Mouse (Mus musculus) forebrain, embryonic 11.5 days (tissue): ENCODE results near the gene Sephs2. TPM values are rescaled to one million over a fixed set of nuclear protein-coding genes. Genes with fewer than 3 reads are reported as not detected.

ENCODE experiments used
- ATAC-seq: fragments of 200-750 bp; cut with Nextera tagmentation; replicated peaks from 2 replicates; pipeline ENCODE4 v1.8.0; 2017; ENCODE audit warnings: moderate TSS enrichment; ENCODE audit not compliant: low FRiP score
- DNase-seq: peaks from one replicate; pipeline ENCODE4 v3.0.0-alpha.2; 2017; ENCODE audit warnings: low spot score
- H3K27ac ChIP-seq: fragments of 300-500 bp; sonication (generic); 2 replicates; pipeline ENCODE4 v1.5.1; 2014; ENCODE audit warnings: low read depth, low read length
- H3K27me3 ChIP-seq: fragments of 300-500 bp; sonication (generic); 2 replicates; pipeline ENCODE4 v1.6.1; 2014; ENCODE audit warnings: mild to moderate bottlenecking, low read length, mixed read lengths; ENCODE audit not compliant: control insufficient read depth, insufficient read depth
- H3K36me3 ChIP-seq: fragments of 300-500 bp; sonication (generic); 2 replicates; pipeline ENCODE4 v1.6.1; 2014; ENCODE audit warnings: mild to moderate bottlenecking, low read length, moderate library complexity, mixed read lengths; ENCODE audit not compliant: control insufficient read depth, insufficient read depth
- H3K4me1 ChIP-seq: fragments of 300-500 bp; sonication (generic); replicated peaks from 2 replicates; pipeline ENCODE4 v1.6.1; 2014; ENCODE audit warnings: low read length, mixed read lengths; ENCODE audit not compliant: control insufficient read depth, insufficient read depth
- H3K4me2 ChIP-seq: fragments of 300-500 bp; sonication (generic); 2 replicates; pipeline ENCODE4 v1.6.1; 2014; ENCODE audit warnings: low read depth, mild to moderate bottlenecking, low read length, moderate library complexity, mixed read lengths; ENCODE audit not compliant: severe bottlenecking
- H3K4me3 ChIP-seq: fragments of 300-500 bp; sonication (generic); 2 replicates; pipeline ENCODE4 v1.5.1; 2014; ENCODE audit warnings: low read depth, low read length
- H3K9ac ChIP-seq: fragments of 300-500 bp; sonication (generic); 2 replicates; pipeline ENCODE4 v1.6.1; 2014; ENCODE audit warnings: low read length
- H3K9me3 ChIP-seq: fragments of 300-500 bp; sonication (generic); 2 replicates; pipeline ENCODE4 v1.6.1; 2016; ENCODE audit warnings: low read length, mixed read lengths; ENCODE audit not compliant: control insufficient read depth
- WGBS: fragments of 180-500 bp; shearing (Covaris S2); extraction: QIAGEN DNeasy Blood & Tissue Kit; methylation state at CpG from one replicate; pipeline ENCODE4 v1.1.7; 2014; 5-methylcytosine and 5-hydroxymethylcytosine counted together
- polyA plus RNA-seq: library from polyadenylated mRNA; unstranded; fragments of >200 nt; fragmentation: Nextera tagmentation; extraction: Ambion mirVana; gene quantifications from 2 replicates; pipeline ENCODE4 v1.2.1, GENCODE M21; 2014

Sephs2 gene
- polyA plus RNA-seq: 86.2 and 87.0 TPM in 2 replicates

GRCm38 (mm10) chr7:127273925-127274789 lies at the start of gene Sephs2:
TSS of gene Sephs2 (minus strand) at chr7:127274055.
- Histone ChIP-seq H3K27ac (peak within 1 kb of the TSS; percentile 62), H3K4me1 (peaks cover 4% of the 10 kb centered on the region; the same call in 1 of the 2 replicates), H3K36me3 (peaks cover 8% of the 10 kb centered on the region; the same call in 1 of the 2 replicates), H3K4me3 (peak within 1 kb of the TSS; percentile 89), H3K9me3 (no peaks in the 10 kb centered on the region), H3K4me2 (peak within 1 kb of the TSS; percentile 98), H3K27me3 (no peaks in the 10 kb centered on the region), H3K9ac (peak within 1 kb of the TSS; percentile 93)
- DNase-seq: peak; percentile 93
- ATAC-seq: peak; percentile 92
- WGBS: 4% methylated on average over 39 of the region's 39 CpGs

DNA sequence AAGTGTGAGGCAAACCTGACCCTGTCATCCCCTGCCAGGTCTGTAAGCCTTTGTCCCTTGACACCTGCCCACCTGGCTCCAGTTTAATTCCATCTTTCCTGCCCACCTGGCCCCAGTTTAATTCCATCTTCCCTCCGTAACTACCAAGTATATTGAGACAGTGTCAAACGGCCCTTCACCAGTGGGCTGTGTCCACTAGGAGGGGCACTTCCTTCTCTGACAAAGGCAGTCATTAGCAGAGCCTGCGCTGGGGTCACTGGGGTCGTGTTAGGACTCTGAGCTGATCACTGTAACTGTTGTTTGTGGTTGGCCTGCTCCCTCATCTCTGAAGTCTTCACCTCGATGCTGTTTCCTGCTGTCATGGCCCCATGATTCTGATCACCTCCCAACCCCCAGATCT lies 48.2 kb upstream of the Sephs2 start:
- H3K9me3 ChIP-seq: no peaks in the 10 kb centered on the region
- no peaks in the 10 kb centered on the region for H3K4me1 ChIP-seq
- no peaks in the 10 kb centered on the region for H3K36me3 ChIP-seq
- no peak overlapping the region for H3K9ac ChIP-seq
- WGBS: 41% methylated on average over 5 of the region's 5 CpGs
- H3K4me3 ChIP-seq: no peak overlapping the region
- H3K27ac ChIP-seq: no peak overlapping the region
- ATAC-seq: no peak
- no peak overlapping the region for H3K4me2 ChIP-seq
- DNase-seq: no peak
- H3K27me3 ChIP-seq: no peaks in the 10 kb centered on the region

- Histone ChIP-seq H3K4me2 (no peak overlapping the region), H3K27me3 (no peaks in the 10 kb centered on the region), H3K9ac (no peak overlapping the region), H3K4me3 (no peak overlapping the region), H3K27ac (no peak overlapping the region), H3K4me1 (no peaks in the 10 kb centered on the region), H3K9me3 (no peaks in the 10 kb centered on the region), H3K36me3 (no peaks in the 10 kb centered on the region)
- DNase-seq (no peak), ATAC-seq (no peak)
- WGBS: 77% methylated on average over 4 of the region's 4 CpGs
These were observed 47.3 kb upstream of the Sephs2 start for GRCm38 (mm10) chr7:127321106-127321505.

GRCm38 (mm10) chr7:127313912-127314311 lies 40.1 kb upstream of the Sephs2 start:
- no peak overlapping the region for H3K9ac ChIP-seq
- H3K9me3 ChIP-seq: no peaks in the 10 kb centered on the region
- H3K4me1 ChIP-seq: no peaks in the 10 kb centered on the region
- H3K36me3 ChIP-seq: no peaks in the 10 kb centered on the region
- no peaks in the 10 kb centered on the region for H3K27me3 ChIP-seq
- ATAC-seq: no peak
- H3K4me3 ChIP-seq: no peak overlapping the region
- no peak overlapping the region for H3K27ac ChIP-seq
- no peak for DNase-seq
- no peak overlapping the region for H3K4me2 ChIP-seq
- WGBS: 41% methylated on average over 8 of the region's 8 CpGs

GRCm38 (mm10) chr7:127309951-127310350 lies 36.1 kb upstream of the Sephs2 start:
- Histone ChIP-seq H3K4me3 (no peak overlapping the region), H3K9ac (no peak overlapping the region), H3K9me3 (no peaks in the 10 kb centered on the region), H3K36me3 (no peaks in the 10 kb centered on the region), H3K27me3 (no peaks in the 10 kb centered on the region), H3K4me1 (no peaks in the 10 kb centered on the region), H3K27ac (no peak overlapping the region), H3K4me2 (no peak overlapping the region)
- ATAC-seq: no peak
- DNase-seq: no peak
- 75% methylated on average over 12 of the region's 12 CpGs for WGBS

- Histone ChIP-seq H3K9me3 (no peaks in the 10 kb centered on the region), H3K27me3 (no peaks in the 10 kb centered on the region), H3K27ac (no peak overlapping the region), H3K4me2 (no peak overlapping the region), H3K9ac (no peak overlapping the region), H3K36me3 (no peaks in the 10 kb centered on the region), H3K4me1 (no peaks in the 10 kb centered on the region), H3K4me3 (no peak overlapping the region)
- DNase-seq (peak; percentile 63), ATAC-seq (no peak)
- 64% methylated on average over 4 of the region's 4 CpGs for WGBS
These were observed 35.0 kb upstream of the Sephs2 start for GRCm38 (mm10) chr7:127308887-127309286.

DNA sequence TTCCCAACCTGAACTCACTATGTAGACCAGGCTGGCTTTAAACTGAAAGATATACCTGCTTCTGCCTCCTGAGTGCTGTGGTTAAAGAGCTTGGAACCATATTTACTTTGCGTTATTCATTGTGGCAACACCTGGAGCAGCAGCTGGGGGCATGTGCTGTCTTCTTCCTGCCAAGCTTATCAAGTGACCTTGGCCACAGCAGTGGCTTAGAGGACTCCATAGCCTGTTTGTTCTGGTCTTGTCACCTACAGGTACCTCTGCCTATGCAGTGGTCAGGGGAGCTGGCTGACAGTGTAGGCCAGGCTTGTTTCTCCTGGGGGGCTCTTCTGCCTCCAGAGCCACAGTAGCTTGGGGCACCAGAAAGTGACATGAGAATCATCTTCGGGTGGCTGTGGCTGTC lies 34.6 kb upstream of the Sephs2 start:
- DNase-seq (no peak), ATAC-seq (no peak)
- Histone ChIP-seq H3K9ac (no peak overlapping the region), H3K4me2 (no peak overlapping the region), H3K36me3 (no peaks in the 10 kb centered on the region), H3K27ac (no peak overlapping the region), H3K4me3 (no peak overlapping the region), H3K27me3 (no peaks in the 10 kb centered on the region), H3K4me1 (no peaks in the 10 kb centered on the region), H3K9me3 (no peaks in the 10 kb centered on the region)
- WGBS: 78% methylated on average over 2 of the region's 2 CpGs

GRCm38 (mm10) chr7:127297586-127298193 lies 23.8 kb upstream of the Sephs2 start:
- Histone ChIP-seq H3K4me2 (no peak overlapping the region), H3K9ac (no peak overlapping the region), H3K4me3 (no peak overlapping the region), H3K9me3 (no peaks in the 10 kb centered on the region), H3K27me3 (no peaks in the 10 kb centered on the region), H3K4me1 (no peaks in the 10 kb centered on the region), H3K36me3 (no peaks in the 10 kb centered on the region), H3K27ac (no peak overlapping the region)
- ATAC-seq: no peak
- WGBS: 96% methylated on average over 5 of the region's 5 CpGs
- DNase-seq: no peak
